Mouse (Mus musculus) layer of hippocampus, adult 9-10 months (tissue): Measurements from ENCODE around the gene Rbm47.
"Not testable (repeated sequence)": the region's sequence is repeated elsewhere in the genome, so short reads cannot be mapped to it uniquely, and the experiment has no call there.

Source experiments
- DNase-seq: peaks from one replicate; pipeline ENCODE4 v3.0.0; 2022; ENCODE audit warnings: low spot score

Rbm47 gene

GRCm38 (mm10) chr5:66014437-66014836 is 158.5 kb downstream of the Rbm47 start:
- DNase-seq: no peak

GRCm38 (mm10) chr5:66013999-66014398 is 158.9 kb downstream of the Rbm47 start:
- DNase-seq: no peak

GRCm38 (mm10) chr5:66008245-66008967 is 164.5 kb downstream of the Rbm47 start:
- DNase-seq: no peak

GRCm38 (mm10) chr5:66005041-66005678 is 167.8 kb downstream of the Rbm47 start:
- no peak for DNase-seq

- DNase-seq: no peak
These were observed 168.6 kb downstream of the Rbm47 start, which contains the start of gene 9130230L23Rik for GRCm38 (mm10) chr5:66004134-66004925. 9130230L23Rik (minus strand) TSS chr5:66004285.

GRCm38 (mm10) chr5:66001232-66001631 is 171.7 kb downstream of the Rbm47 start:
- DNase-seq: no peak

GRCm38 (mm10) chr5:66000567-66001125 is 172.3 kb downstream of the Rbm47 start:
- DNase-seq: no peak

GRCm38 (mm10) chr5:66000074-66000473 is 172.8 kb downstream of the Rbm47 start:
- DNase-seq: no peak

GRCm38 (mm10) chr5:65999106-65999505 is 173.8 kb downstream of the Rbm47 start:
- DNase-seq: no peak

- DNase-seq: no peak
These were observed 175.1 kb downstream of the Rbm47 start for GRCm38 (mm10) chr5:65997813-65998212.

- no peak for DNase-seq
These were observed 178.3 kb downstream of the Rbm47 start for GRCm38 (mm10) chr5:65994643-65995042.

- DNase-seq: no peak
These were observed 181.7 kb downstream of the Rbm47 start for GRCm38 (mm10) chr5:65991191-65991590.

- not testable (repeated sequence) for DNase-seq
These were observed 185.9 kb downstream of the Rbm47 start for GRCm38 (mm10) chr5:65987004-65987403.

- no peak for DNase-seq
These were observed 186.5 kb downstream of the Rbm47 start for GRCm38 (mm10) chr5:65986426-65986825.

- DNase-seq: no peak
These were observed 197.2 kb downstream of the Rbm47 start for GRCm38 (mm10) chr5:65975731-65976130.

- no peak for DNase-seq
These were observed 199.7 kb downstream of the Rbm47 start for GRCm38 (mm10) chr5:65973189-65973588.

GRCm38 (mm10) chr5:65968004-65968403 is 204.9 kb downstream of the Rbm47 start:
- no peak for DNase-seq

GRCm38 (mm10) chr5:65967091-65967490 is 205.8 kb downstream of the Rbm47 start:
- no peak for DNase-seq
